Mouse (Mus musculus): ENCODE results near the gene Kcnq5.

DNA sequence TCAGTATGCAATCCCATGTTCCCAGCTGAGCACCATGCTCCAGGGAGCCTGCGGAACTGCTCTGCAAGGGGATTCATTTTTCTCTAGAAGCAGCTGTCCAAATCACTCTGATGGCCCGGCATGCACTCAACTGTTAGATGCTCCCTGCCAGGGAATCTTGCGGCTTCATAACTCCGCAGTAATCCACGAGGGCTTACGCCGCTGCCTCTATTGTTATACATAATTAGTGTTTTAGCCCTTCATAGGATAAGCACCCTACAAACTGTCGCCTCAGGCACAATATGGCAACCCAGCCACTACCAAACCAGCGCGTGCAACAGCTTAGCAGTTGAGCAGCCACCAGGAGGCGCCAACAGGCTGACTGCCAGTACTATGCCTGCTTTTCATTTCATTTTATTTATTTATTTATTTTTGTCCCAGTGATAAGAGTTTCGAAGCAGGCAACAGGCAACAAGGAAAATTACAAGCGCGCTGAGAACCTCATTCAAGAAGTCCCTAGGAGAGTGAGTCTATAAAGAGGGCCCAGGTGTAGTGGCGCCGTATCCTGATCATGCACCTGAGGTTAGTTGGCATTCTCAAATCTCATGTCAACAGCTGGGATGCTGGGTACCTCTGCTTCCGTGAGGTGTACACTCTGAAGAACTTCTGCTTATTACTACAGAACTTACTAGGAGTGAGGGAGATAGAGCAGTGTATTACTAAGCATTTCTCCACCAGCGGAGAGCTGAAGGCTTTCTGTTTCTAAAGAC is 500.6 kb downstream of the Kcnq5 start:
- no peak for TF ChIP-seq GATA1 (IDR thresholded peaks at IDR 0.05; ENCODE audit: low read length)
- no peak for TF ChIP-seq TAL1 (IDR thresholded peaks at IDR 0.05; ENCODE audit: low read length)

Data from erythroblast, embryonic 14.5 days (primary cell).